Mouse (Mus musculus) stomach, postnatal 0 days (tissue): ENCODE measurements at regions not wholly inside any gene's neighbourhood (a gene's known extent, or its start where the extent isn't known, plus 50 kb on each side); places are given as distances from the start of the nearest gene placed in this dataset.
A peak's percentile ranks its signal among the peaks of the same experiment; 100 is the strongest.

Source experiments
- ATAC-seq: fragments of 200-750 bp; cut with Nextera tagmentation; 2 replicates; pipeline ENCODE4 v1.8.0; 2017; ENCODE audit not compliant: low FRiP score, low TSS enrichment
- DNase-seq: peaks from one replicate; pipeline ENCODE4 v3.0.0-alpha.2; 2016; ENCODE audit warnings: low spot score
- H3K27ac ChIP-seq: fragments of 300-500 bp; sonication (generic); replicated peaks from 2 replicates; pipeline ENCODE4 v1.5.1; 2014; ENCODE audit warnings: mild to moderate bottlenecking, control low read depth
- H3K27me3 ChIP-seq: fragments of 300-500 bp; sonication (generic); 2 replicates; pipeline ENCODE4 v1.6.1; 2014; ENCODE audit warnings: low read length; ENCODE audit not compliant: control insufficient read depth, insufficient read depth
- H3K36me3 ChIP-seq: fragments of 300-500 bp; sonication (generic); 2 replicates; pipeline ENCODE4 v1.6.1; 2014; ENCODE audit warnings: low read length, mixed read lengths; ENCODE audit not compliant: control insufficient read depth, insufficient read depth
- H3K4me1 ChIP-seq: fragments of 300-500 bp; sonication (generic); replicated peaks from 2 replicates; pipeline ENCODE4 v1.6.1; 2014; ENCODE audit warnings: antibody characterized with exemption; ENCODE audit not compliant: control insufficient read depth, insufficient read depth
- H3K4me2 ChIP-seq: fragments of 300-500 bp; sonication (generic); replicated peaks from 2 replicates; pipeline ENCODE4 v1.6.1; 2014; ENCODE audit warnings: low read depth, mild to moderate bottlenecking, control low read depth, moderate library complexity
- H3K4me3 ChIP-seq: fragments of 300-500 bp; sonication (generic); 2 replicates; pipeline ENCODE4 v1.5.1; 2014; ENCODE audit warnings: low read depth, low read length, control low read depth
- H3K9ac ChIP-seq: fragments of 300-500 bp; sonication (generic); 2 replicates; pipeline ENCODE4 v1.6.1; 2014; ENCODE audit warnings: mild to moderate bottlenecking, low read length, control low read depth, mixed read lengths
- H3K9me3 ChIP-seq: fragments of 300-500 bp; sonication (generic); 2 replicates; pipeline ENCODE4 v1.6.1; 2016; ENCODE audit warnings: low read length; ENCODE audit not compliant: control insufficient read depth
- CTCF ChIP-seq: IDR thresholded peaks from 2 replicates; pipeline ENCODE4 v1.5.1; 2016; ENCODE audit warnings: antibody characterized with exemption, low read depth, mild to moderate bottlenecking, moderate library complexity
- EP300 ChIP-seq: optimal IDR thresholded peaks from 2 replicates; pipeline ENCODE3; 2016; ENCODE audit warnings: antibody characterized with exemption
- WGBS: fragments of 180-500 bp; shearing (Covaris S2); extraction: QIAGEN DNeasy Blood & Tissue Kit; methylation state at CpG from one replicate; pipeline ENCODE4 v1.1.7; 2014; 5-methylcytosine and 5-hydroxymethylcytosine counted together

- ATAC-seq, result no peak
- Histone ChIP-seq H3K27ac (no peak overlapping the region), H3K4me1 (peaks cover 3% of the 10 kb centered on the region; the same call in 1 of the 2 replicates), H3K4me2 (no peak overlapping the region), H3K4me3 (no peak overlapping the region), H3K9me3 (no peaks in the 10 kb centered on the region), H3K9ac (no peak overlapping the region), H3K36me3 (no peaks in the 10 kb centered on the region), H3K27me3 (no peaks in the 10 kb centered on the region)
- TF ChIP-seq CTCF, result peak; percentile 46
- TF ChIP-seq EP300, result no peak
- WGBS, result 64% methylated on average over 4 of the region's 4 CpGs
- DNase-seq, result no peak
Measured at GRCm38 (mm10) chr4:150726539-150726938, 74.6 kb upstream of the Slc45a1 start.

- H3K9me3 ChIP-seq, result no peaks in the 10 kb centered on the region
- no peaks in the 10 kb centered on the region for H3K27me3 ChIP-seq
- DNase-seq, result no peak
- 0 out of 2 replicates have a peak, but pooled peaks have one; percentile 33 for ATAC-seq
- H3K4me1 ChIP-seq, result peaks cover 3% of the 10 kb centered on the region; the same call in 1 of the 2 replicates
- no peak overlapping the region for H3K4me2 ChIP-seq
- peak overlapping the region; percentile 82; the same call in 1 of the 2 replicates for H3K27ac ChIP-seq
- no peaks in the 10 kb centered on the region for H3K36me3 ChIP-seq
- no peak for TF ChIP-seq EP300
- no peak for TF ChIP-seq CTCF
- no peak overlapping the region for H3K4me3 ChIP-seq
- no peak overlapping the region for H3K9ac ChIP-seq
- 57% methylated on average over 3 of the region's 3 CpGs for WGBS
Measured at GRCm38 (mm10) chr4:150726136-150726480, 74.1 kb upstream of the Slc45a1 start.

GRCm38 (mm10) chr4:150725443-150726135 lies 73.6 kb upstream of the Slc45a1 start:
- no peaks in the 10 kb centered on the region for H3K9me3 ChIP-seq
- no peaks in the 10 kb centered on the region for H3K27me3 ChIP-seq
- peaks cover 3% of the 10 kb centered on the region; the same call in 1 of the 2 replicates for H3K4me1 ChIP-seq
- WGBS, result 66% methylated on average over 17 of the region's 17 CpGs
- ATAC-seq (peak; percentile 14; the same call in 1 of the 2 replicates), DNase-seq (no peak)
- H3K4me2 ChIP-seq, result no peak overlapping the region
- no peak for TF ChIP-seq CTCF
- no peak for TF ChIP-seq EP300
- no peaks in the 10 kb centered on the region for H3K36me3 ChIP-seq
- H3K4me3 ChIP-seq, result no peak overlapping the region
- peak overlapping the region; percentile 82 for H3K27ac ChIP-seq
- H3K9ac ChIP-seq, result no peak overlapping the region

GRCm38 (mm10) chr4:150724823-150725222 lies 72.8 kb upstream of the Slc45a1 start:
- Histone ChIP-seq H3K27me3 (no peaks in the 10 kb centered on the region), H3K4me1 (no peaks in the 10 kb centered on the region; the same call in 1 of the 2 replicates), H3K9me3 (no peaks in the 10 kb centered on the region), H3K27ac (peak overlapping the region; percentile 82), H3K9ac (no peak overlapping the region), H3K4me2 (no peak overlapping the region), H3K4me3 (no peak overlapping the region), H3K36me3 (no peaks in the 10 kb centered on the region)
- 48% methylated on average over 11 of the region's 11 CpGs for WGBS
- TF ChIP-seq EP300, result no peak
- no peak for TF ChIP-seq CTCF
- DNase-seq (peak; percentile 85), ATAC-seq (peak; percentile 64)

- WGBS, result 47% methylated on average over 12 of the region's 12 CpGs
- no peak overlapping the region for H3K9ac ChIP-seq
- ATAC-seq, result no peak
- no peaks in the 10 kb centered on the region; the same call in 1 of the 2 replicates for H3K4me1 ChIP-seq
- H3K27ac ChIP-seq, result no peak overlapping the region
- H3K4me3 ChIP-seq, result no peak overlapping the region
- H3K4me2 ChIP-seq, result no peak overlapping the region
- H3K36me3 ChIP-seq, result no peaks in the 10 kb centered on the region
- H3K27me3 ChIP-seq, result no peaks in the 10 kb centered on the region
- no peaks in the 10 kb centered on the region for H3K9me3 ChIP-seq
- TF ChIP-seq EP300 (no peak), CTCF (no peak)
- no peak for DNase-seq
Measured at GRCm38 (mm10) chr4:150721619-150722283, 69.8 kb upstream of the Slc45a1 start.

- DNase-seq, result no peak
- H3K27me3 ChIP-seq, result no peaks in the 10 kb centered on the region
- peak overlapping the region; percentile 23; the same call in 1 of the 2 replicates for H3K9ac ChIP-seq
- no peak for TF ChIP-seq EP300
- TF ChIP-seq CTCF, result no peak
- H3K4me1 ChIP-seq, result no peaks in the 10 kb centered on the region
- no peaks in the 10 kb centered on the region for H3K36me3 ChIP-seq
- no peak overlapping the region for H3K4me3 ChIP-seq
- no peak overlapping the region for H3K4me2 ChIP-seq
- no peaks in the 10 kb centered on the region for H3K9me3 ChIP-seq
- WGBS, result 75% methylated on average over 7 of the region's 7 CpGs
- ATAC-seq, result no peak
- H3K27ac ChIP-seq, result no peak overlapping the region
Measured at GRCm38 (mm10) chr4:150717866-150718265, 65.9 kb upstream of the Slc45a1 start.
